Mouse (Mus musculus) megakaryocyte, adult 5-6 weeks (primary cell): ENCODE measurements at regions not wholly inside any gene's neighbourhood (a gene's known extent, or its start where the extent isn't known, plus 50 kb on each side); places are given as distances from the start of the nearest gene placed in this dataset.

Experiments used
- ATAC-seq: 2 replicates; pipeline ENCODE4 v1.8.0; 2016; ENCODE audit warnings: mild to moderate bottlenecking, inconsistent platforms; ENCODE audit not compliant: poor library complexity, severe bottlenecking

GRCm38 (mm10) chr3:139885942-139886860 is 680.7 kb downstream of the Stpg2 start:
- peak; percentile 84 for ATAC-seq

DNA sequence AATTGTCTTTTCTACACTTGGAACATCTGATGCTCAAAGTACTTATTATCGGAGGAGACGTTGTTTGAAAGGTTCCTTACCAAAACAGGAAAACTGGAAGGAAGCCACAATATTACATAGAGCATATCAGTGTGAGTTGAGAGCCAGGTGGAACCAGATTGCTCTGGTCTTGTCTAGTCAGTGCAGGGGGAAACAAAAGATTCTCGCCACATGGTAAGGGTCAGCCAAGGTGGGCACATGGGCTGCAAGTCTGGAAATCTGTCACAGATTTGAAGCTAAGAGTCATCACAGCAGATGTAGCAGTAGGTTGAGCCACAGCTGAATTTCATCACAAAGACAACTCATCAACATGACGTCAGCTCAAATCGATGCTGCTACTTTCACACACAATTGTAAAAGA is 681.8 kb downstream of the Stpg2 start:
- 0 out of 2 replicates have a peak, but pooled peaks have one; percentile 11 for ATAC-seq

- peak; percentile 42; the same call in 1 of the 2 replicates for ATAC-seq
These were observed 683.0 kb downstream of the Stpg2 start for GRCm38 (mm10) chr3:139888537-139888936.

DNA sequence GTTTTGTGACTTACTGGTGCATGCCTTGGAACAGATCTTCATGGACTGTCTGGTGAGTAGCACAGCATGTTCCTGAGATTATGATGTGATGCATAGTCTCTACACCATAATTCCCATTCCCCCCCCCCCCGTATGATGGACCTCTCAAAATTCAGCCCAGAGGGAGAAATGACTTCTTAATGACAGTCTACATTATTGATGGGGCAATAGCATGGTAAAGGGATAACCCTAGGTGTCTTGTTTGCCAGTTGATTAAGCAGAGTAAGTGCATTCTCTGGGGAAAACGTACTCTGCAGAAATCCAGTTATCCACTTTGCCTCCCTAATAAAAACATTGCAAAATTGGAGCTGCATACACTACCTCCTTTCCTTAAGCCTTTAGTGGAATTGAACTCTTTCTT is 684.7 kb downstream of the Stpg2 start:
- ATAC-seq, result no peak

- no peak for ATAC-seq
These were observed 692.4 kb downstream of the Stpg2 start for GRCm38 (mm10) chr3:139897894-139898293.

DNA sequence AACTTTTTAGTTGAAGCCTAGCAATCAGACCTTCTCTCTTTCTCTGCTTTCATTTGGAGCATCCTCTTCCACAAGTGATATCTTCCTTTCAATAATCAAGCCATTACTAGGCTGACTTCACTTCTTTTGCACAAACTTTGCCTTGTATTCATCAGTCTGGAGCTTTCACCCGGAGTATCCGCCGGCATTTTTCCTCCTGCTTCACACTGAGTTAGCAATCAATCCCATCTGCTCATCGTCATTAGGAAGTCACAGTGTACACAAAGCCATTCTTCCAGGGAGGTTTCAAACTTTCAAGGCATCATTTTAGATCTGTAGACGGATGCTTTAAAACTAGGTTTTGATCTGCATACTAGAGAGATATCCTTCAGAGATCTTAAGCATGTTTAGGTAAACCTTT is 693.7 kb downstream of the Stpg2 start:
- ATAC-seq, result no peak

- no peak for ATAC-seq
These were observed 708.3 kb downstream of the Stpg2 start for GRCm38 (mm10) chr3:139913639-139914330.

DNA sequence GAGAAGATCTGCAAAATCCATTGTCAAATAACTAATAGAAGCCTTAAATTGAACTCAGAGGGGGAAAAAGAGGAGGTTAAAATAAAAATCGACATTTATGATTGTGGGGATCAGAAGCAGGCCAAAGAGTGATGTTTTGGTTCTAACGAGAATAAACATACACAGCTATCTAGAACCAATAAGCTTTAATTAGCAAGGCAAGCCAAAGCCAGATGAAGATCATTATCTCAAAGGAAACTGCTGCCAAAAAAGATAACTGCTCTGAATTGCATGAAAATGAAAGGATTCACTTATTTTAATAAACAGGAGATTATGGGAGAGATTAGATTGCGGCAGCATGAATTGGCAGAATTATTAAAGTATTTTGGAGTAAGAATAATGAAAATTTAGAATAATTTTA is 716.8 kb downstream of the Stpg2 start:
- ATAC-seq, result no peak

- no peak for ATAC-seq
These were observed 727.5 kb downstream of the Stpg2 start for GRCm38 (mm10) chr3:139933039-139933438.

- ATAC-seq, result peak; percentile 53; the same call in 1 of the 2 replicates
These were observed 740.7 kb downstream of the Stpg2 start for GRCm38 (mm10) chr3:139946209-139946608.

GRCm38 (mm10) chr3:139947247-139947646 is 741.8 kb downstream of the Stpg2 start:
- ATAC-seq, result peak; percentile 88

DNA sequence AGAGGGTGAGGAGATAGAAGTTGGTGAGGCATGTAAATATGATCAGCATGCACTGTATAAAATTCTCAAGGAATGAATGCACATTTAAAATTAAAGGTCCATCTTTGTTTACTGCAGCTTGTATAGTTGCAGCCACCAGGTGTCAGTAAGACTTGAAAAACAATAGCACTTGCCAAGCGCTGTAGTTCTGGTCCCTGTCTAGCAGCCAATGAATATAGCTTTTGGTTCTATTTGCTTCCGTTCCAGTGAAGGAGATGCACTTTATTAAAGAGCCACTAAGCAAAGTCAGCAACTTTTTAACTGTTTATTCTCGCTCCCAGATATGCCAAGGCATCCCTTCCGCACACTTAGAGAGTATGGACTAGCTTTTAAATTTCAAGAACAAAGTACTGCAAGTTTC is 743.6 kb downstream of the Stpg2 start:
- no peak for ATAC-seq

DNA sequence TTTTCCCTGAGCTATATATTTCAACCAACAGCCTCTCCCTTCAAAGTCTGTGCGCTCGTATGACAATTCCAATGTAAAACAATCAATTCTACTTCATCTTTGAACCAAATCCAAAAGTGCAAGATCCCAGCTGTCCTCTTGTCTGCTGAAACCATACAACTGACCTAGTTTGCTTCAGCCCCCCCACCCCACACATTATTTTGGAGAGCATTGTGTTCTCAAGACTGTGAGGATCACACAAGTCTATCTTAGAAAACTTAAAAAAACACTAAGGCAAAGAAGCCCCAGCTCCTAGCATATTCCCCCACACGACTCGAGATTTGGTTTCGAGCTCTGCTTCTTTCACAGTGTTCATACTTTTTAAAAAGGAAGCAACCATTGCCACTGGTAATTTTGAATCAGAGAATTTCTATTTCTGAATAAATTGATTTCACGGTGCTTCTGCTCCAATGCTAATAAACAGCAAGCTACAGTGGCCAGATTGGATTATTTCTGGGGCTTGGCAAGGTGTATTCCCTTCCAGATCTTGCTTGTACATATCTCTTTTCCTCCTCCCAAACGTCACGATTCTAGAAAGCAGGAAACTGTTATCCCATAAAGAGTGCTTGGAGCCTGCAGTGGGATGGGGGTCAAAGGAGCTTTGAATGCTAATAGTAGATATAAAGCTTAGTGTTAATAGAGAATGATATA is 744.7 kb downstream of the Stpg2 start:
- ATAC-seq, result no peak

DNA sequence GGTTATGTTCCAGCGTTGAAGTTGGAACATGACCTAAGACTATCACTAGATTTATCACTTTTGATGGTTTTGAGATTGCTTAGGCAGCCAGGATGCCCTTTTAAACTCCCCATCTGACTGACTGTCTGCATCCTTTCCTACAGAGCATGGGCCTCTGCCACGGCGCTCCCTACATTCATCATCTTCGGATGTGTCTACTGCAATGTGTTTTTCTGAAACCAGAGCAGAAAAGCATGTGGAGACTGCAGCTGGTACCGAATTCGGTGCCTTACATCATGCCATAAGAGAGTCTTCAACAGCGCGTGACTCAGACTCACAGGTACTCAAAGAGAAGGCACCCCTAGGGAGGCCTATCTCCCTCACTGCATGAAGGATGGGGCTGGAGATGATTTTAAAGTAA is 746.0 kb downstream of the Stpg2 start:
- no peak for ATAC-seq

- ATAC-seq, result no peak
These were observed 772.7 kb downstream of the Stpg2 start for GRCm38 (mm10) chr3:139978172-139978571.

GRCm38 (mm10) chr3:139985830-139986481 is 780.5 kb downstream of the Stpg2 start:
- no peak for ATAC-seq

GRCm38 (mm10) chr3:139988938-139989337 is 783.4 kb downstream of the Stpg2 start:
- no peak for ATAC-seq

GRCm38 (mm10) chr3:139989380-139989779 is 783.9 kb downstream of the Stpg2 start:
- ATAC-seq, result no peak

GRCm38 (mm10) chr3:140012522-140012921 is 807.0 kb downstream of the Stpg2 start:
- ATAC-seq, result no peak

- ATAC-seq, result no peak
These were observed 828.6 kb downstream of the Stpg2 start for GRCm38 (mm10) chr3:140034101-140034500.

DNA sequence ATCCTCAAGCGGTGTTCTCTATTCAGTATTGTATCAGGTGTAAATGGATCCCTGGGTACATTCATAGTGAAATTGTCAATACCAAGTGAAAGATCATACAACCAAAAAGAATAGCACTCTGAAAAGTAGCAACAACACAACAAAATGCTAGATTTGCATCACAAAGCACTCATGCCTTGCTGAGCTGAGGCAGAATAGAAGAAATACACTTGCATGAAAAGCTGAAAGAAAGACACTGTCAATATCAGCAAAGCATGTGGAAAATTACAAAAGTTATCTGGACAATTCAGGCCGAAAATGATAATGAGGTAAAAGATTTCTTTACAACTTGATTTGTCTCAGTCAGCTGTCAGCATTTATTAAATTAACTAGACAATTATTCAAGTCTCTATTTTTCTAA is 829.6 kb downstream of the Stpg2 start:
- ATAC-seq, result no peak
